Mouse (Mus musculus) bone marrow, adult 2 months (tissue): ENCODE data around the gene Ankrd13b.

ENCODE experiments used
- CTCF ChIP-seq: fragments of 200-500 bp; IDR thresholded peaks from 2 replicates; pipeline ENCODE4 v1.5.1; 2011; ENCODE audit warnings: low read length, control low read depth; ENCODE audit not compliant: control insufficient read depth, insufficient read depth
- POLR2A ChIP-seq: fragments of 200-500 bp; IDR thresholded peaks from 2 replicates; pipeline ENCODE4 v1.6.1; 2011; ENCODE audit warnings: low read depth, mild to moderate bottlenecking, control low read depth, low read length, borderline replicate concordance; ENCODE audit not compliant: control insufficient read depth

DNA sequence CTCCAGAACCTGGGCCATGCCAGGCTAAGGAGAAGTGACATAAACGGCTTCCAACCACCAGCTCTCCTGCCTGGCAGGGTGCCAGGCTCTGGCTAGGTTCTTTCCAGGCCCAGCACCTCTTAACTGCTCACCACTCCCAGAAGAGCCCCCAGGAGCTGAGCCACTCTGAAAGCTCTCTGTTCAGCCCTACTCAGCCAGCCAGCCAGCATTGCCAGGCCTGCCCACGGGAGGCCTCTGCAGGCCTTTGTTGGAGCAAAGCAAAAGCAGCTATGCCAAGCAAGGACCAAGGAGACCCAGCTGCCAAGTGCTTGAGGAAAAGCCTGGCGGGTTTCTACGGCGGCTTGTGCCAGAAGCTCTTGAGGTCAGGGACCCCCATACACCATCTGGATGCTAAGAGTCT lies 2.7 kb downstream of the Ankrd13b start:
- TF ChIP-seq CTCF (no peak), POLR2A (no peak)
